Mouse (Mus musculus): ENCODE measurements around the gene Triap1. TPM values are rescaled to one million over a fixed set of nuclear protein-coding genes. Genes with fewer than 3 reads are reported as not detected.
A peak's percentile ranks its signal among the peaks of the same experiment; 100 is the strongest.
"Not testable (repeated sequence)": the region's sequence is repeated elsewhere in the genome, so short reads cannot be mapped to it uniquely, and the experiment has no call there.

Gene Triap1
- 10 to 100 TPM in 2 of 26 experiments, 1 to 10 TPM in 22, under 1 TPM in 1, not detected in 1; 0.80 to 12.2 (median 4.4) TPM for total RNA-seq (2018; cell fraction: chromatin; rRNA removed)
- 10 to 100 TPM; 33.8 to 72.6 (median 54.0) TPM for total RNA-seq (2018; cell fraction: cytosol; rRNA removed)
- 10 to 100 TPM in 19 of 26 experiments, 1 to 10 TPM in 7; 6.3 to 29.4 (median 14.3) TPM for total RNA-seq (2018; cell fraction: nucleus; rRNA removed)
- 36.6 to 91.2 TPM (median 78.9 TPM) in 3 replicates for polyA plus RNA-seq (2018)

DNA sequence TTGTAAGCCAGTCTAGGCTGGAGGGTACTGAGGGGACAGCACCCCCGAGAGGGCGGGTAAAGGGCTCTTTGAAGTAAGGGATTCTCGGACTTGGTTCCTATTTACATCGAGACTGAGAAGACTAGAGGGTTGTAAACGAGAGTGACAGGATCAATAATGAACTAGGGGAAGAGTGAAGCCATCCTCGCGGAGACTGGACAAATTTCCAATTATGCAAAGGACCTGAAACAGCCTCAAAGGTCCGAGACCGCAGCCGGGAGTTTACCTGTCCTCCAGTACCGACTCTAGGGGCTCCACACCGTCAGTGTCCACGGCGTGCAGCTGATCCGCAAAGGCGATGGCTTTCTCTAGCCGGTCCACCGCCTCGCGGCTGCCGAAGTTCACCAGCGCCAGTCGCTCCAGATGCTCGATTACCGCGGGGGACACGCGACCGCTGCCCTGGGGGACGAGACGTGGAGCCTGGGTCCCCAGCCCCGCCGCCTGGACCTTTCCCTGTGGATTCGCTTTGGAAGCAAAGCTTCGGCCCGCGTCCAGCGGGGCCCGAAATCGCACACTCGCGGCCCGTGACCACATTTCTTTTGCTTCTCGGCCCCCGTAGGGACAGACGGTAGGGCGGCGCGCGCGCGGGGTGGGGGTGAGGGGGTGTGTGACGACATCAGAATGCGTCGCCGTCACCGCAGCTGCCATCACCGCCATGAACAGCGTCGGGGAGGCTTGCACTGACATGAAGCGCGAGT, at the start of gene Triap1, which contains the start of gene Gatc:
TSS of gene Triap1 (plus strand) at position 649 of the 737 bp plus-strand sequence.
TSS of gene Gatc (minus strand) at position 602 of the 737 bp plus-strand sequence.
- WGBS (ENCODE audit: missing documents), result 0% methylated on average over 58 of the region's 62 CpGs
- H3K36me3 ChIP-seq (ENCODE audit: inconsistent target), result peaks cover 32% of the 10 kb centered on the region
- peak within 1 kb of the TSS; percentile 94 for H3K4me3 ChIP-seq (ENCODE audit: inconsistent target)
- peaks cover 92% of the 10 kb centered on the region for H3K79me2 ChIP-seq (ENCODE audit: inconsistent target)
- H3K27ac ChIP-seq, result peak within 1 kb of the TSS; percentile 65

DNA sequence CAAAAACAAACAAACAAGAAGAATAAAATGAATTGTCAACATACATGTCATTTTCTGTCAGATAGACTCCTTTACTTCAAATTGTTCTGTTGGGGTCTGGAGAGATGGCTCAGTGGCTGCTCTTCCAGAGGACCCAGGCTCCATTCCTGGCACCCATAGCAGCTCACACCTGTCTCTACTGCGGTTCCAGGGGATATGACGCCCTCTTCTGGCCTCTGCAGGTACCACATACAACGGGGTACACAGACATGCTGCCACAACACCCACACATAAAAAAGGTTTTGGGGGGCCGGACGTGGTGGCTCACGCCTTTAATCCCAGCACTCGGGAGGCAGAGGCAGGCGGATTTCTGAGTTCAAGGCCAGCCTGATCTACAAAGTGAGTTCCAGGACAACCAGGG, 46.9 kb upstream of the Triap1 start:
- 94% methylated on average over 8 of the region's 8 CpGs for WGBS (ENCODE audit: missing documents)
- Histone ChIP-seq H3K79me2 (ENCODE audit: inconsistent target) (peaks cover 6% of the 10 kb centered on the region), H3K36me3 (ENCODE audit: inconsistent target) (peaks cover 43% of the 10 kb centered on the region; the same call in 1 of the 2 replicates), H3K27ac (no peak overlapping the region), H3K4me3 (ENCODE audit: inconsistent target) (no peak overlapping the region)

DNA sequence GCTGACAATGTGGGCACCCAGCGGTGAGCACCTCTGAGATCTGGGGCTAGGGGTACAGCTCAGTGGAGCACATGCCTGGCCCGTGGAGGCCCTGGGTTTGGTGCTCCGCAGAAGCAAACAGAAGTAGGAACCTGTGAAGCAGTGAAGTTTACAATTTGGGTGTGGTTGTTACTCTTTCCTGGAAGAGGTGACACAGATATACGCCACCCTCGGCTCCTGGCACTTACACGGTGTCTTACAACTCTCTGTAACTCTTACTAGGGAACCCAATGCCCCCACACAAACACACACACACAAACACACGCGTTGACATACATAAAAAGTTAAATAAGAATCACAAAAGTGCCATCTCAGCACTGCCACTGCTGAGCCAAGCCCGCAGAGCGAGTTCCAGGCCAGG, 44.7 kb upstream of the Triap1 start:
- 88% methylated on average over 8 of the region's 10 CpGs for WGBS (ENCODE audit: missing documents)
- Histone ChIP-seq H3K36me3 (ENCODE audit: inconsistent target) (peaks cover 28% of the 10 kb centered on the region; the same call in 1 of the 2 replicates), H3K79me2 (ENCODE audit: inconsistent target) (peaks cover 19% of the 10 kb centered on the region), H3K27ac (no peak overlapping the region), H3K4me3 (ENCODE audit: inconsistent target) (no peak overlapping the region)

DNA sequence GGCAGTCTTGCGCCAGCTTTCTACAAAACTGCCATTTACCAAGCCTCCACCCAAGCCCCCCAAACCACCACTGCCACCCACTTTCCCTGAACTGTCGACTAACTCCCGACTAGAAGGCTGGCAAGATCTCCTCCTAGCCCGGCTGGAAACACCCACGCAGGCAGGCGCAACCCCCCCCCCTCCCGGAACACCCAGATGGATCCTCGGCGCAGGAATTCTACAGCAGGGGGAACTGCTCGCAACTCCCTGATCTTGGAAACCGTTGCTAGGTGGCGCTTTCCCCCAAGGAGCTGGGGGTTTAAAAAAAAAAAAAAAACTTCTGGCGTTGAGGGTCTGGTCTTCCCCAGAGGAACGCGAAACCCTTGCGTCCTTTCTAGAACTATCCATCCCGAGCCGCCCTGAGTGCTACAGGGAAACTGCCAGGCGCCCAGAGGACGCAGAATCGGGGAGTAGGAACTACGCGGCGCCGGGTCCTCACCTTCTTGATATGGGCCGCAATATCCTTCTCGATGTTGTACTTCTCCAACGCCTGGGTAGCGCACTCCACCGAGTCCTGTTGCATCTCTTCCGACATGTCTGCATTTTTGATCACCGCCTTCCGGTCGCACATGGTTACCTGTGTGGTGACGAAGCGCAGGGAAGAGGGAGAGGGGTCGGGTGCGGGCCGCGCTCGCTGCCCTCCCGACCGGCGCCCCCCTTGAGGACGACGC, 40.8 kb upstream of the Triap1 start:
- H3K36me3 ChIP-seq (ENCODE audit: inconsistent target), result peaks cover 25% of the 10 kb centered on the region; the same call in 1 of the 2 replicates
- 1% methylated on average over 42 of the region's 46 CpGs for WGBS (ENCODE audit: missing documents)

DNA sequence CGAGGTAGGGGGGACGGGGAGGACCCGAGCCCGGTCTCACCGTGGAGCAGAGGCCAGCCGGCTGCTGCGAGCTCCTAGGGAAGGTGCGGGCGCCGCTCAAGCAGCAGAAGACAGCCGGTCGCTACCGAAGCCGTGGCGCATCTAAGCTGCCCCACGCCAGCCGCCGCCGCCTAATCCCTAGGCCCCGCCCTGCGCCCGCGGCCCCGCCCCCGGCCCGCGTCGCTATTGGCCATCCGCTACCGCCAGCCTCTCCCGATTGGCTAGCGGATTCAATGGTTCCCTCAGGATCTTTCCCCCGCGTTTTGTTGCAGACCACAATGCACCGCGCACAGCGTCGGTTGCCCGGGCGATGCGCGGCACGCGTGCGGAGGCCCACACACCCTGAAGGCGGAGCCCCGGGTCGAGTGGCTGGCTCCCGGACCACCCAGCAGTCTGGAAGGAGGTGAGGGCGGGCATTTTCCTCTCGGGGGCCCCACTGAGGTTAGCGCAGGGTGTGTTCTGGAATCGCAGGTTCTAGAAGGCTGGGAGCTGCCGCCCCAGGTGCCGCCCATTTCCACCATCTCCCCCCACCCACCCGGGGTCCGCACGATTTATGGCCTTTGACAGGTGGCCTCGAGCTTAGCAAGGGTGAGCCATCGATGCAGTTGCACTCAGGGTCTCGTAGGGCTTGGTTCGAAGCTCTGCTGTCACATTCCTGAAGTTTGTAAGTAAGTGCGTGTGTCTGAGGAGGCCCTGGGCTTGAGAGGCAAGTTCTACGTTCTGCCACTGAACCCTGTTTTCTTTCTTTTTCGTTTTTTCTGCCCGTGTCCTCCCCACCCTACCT, 40.0 kb upstream of the Triap1 start, which contains the start of gene Dynll1:
TSS of gene Dynll1 (minus strand) at position 208 of the 823 bp plus-strand sequence.
- Histone ChIP-seq H3K36me3 (ENCODE audit: inconsistent target) (peaks cover 19% of the 10 kb centered on the region; the same call in 1 of the 2 replicates), H3K79me2 (ENCODE audit: inconsistent target) (peaks cover 19% of the 10 kb centered on the region), H3K27ac (peak within 1 kb of the TSS; percentile 59), H3K4me3 (ENCODE audit: inconsistent target) (peak within 1 kb of the TSS; percentile 85)
- WGBS (ENCODE audit: missing documents), result 0% methylated on average over 63 of the region's 66 CpGs

More for the DNA sequence above, 40.8 kb upstream of the Triap1 start:
- Histone ChIP-seq H3K4me3 (ENCODE audit: inconsistent target) (peak overlapping the region; percentile 85), H3K79me2 (ENCODE audit: inconsistent target) (peaks cover 19% of the 10 kb centered on the region), H3K27ac (peak overlapping the region; percentile 59)

DNA sequence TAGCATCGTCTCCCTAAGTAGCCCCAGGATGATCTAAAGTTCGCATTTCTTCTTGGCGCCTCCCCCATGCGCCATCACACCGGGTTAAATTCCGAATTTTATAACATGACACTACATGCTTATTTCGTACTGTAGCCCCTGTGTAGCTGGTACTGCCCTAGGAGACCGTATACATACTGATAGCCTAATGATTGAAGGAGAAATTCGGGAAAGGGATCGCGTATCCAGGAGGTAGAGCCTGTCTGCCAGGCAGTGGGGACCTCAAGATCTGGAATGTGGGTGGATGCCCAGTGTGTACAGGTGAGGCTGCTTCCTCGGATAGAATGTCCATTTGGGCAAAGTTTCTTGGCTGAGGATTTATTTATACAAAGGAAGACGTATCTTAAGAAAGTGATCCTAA, 39.4 kb upstream of the Triap1 start:
- H3K79me2 ChIP-seq (ENCODE audit: inconsistent target), result peaks cover 19% of the 10 kb centered on the region
- 38% methylated on average over 13 of the region's 13 CpGs for WGBS (ENCODE audit: missing documents)
- peak overlapping the region; percentile 25; the same call in 1 of the 2 replicates for H3K27ac ChIP-seq
- H3K36me3 ChIP-seq (ENCODE audit: inconsistent target), result peaks cover 13% of the 10 kb centered on the region; the same call in 1 of the 2 replicates
- peak overlapping the region; percentile 64 for H3K4me3 ChIP-seq (ENCODE audit: inconsistent target)

DNA sequence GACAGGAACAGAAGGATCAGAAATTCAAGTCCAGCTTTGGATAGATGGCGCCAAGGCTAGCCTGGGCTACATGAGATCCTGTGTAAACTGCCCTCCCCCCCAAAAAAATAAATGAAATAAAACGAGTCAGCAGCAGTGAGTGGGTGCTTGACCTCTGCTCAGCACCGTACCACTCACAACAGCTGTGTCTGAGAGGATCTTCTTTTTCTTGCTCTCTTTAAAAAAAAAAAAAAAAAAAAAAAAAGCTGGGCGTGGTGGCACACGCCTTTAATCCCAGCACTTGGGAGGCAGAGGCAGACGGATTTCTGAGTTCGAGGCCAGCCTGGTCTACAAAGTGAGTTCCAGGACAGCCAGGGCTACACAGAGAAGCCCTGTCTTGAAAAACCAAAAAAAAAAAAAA, 38.8 kb upstream of the Triap1 start:
- H3K27ac ChIP-seq; H3K4me3 ChIP-seq (ENCODE audit: inconsistent target): not testable (repeated sequence)
- peaks cover 19% of the 10 kb centered on the region for H3K79me2 ChIP-seq (ENCODE audit: inconsistent target)
- 100% methylated on average over 1 of the region's 7 CpGs for WGBS (ENCODE audit: missing documents)
- H3K36me3 ChIP-seq (ENCODE audit: inconsistent target), result peaks cover 10% of the 10 kb centered on the region; the same call in 1 of the 2 replicates

DNA sequence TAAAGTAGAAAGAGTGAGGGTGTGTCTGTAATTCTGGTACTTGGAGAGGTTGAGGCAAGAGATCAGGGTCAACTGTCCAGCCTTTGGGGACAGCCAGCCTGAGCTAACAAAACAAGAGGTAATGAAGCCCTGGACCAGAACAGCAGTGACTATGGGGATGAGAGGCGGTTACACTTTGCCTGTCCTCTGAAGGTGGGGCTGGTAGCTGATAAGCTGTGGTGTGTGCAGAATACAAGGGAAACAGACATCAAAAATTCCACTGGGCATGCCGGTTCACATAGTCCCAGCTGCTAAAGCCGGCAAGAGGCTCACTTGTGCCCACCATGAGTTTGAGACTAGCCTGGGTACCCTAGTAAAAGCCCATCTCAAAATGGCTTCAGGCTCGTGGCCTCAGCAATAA, 28.7 kb upstream of the Triap1 start:
- 88% methylated on average over 4 of the region's 4 CpGs for whole genome bisulfite sequencing (ENCODE audit: missing documents)
- Histone ChIP-seq H3K27ac (no peak overlapping the region), H3K4me3 (ENCODE audit: inconsistent target) (no peak overlapping the region), H3K79me2 (ENCODE audit: inconsistent target) (no peaks in the 10 kb centered on the region), H3K36me3 (ENCODE audit: inconsistent target) (no peaks in the 10 kb centered on the region)

DNA sequence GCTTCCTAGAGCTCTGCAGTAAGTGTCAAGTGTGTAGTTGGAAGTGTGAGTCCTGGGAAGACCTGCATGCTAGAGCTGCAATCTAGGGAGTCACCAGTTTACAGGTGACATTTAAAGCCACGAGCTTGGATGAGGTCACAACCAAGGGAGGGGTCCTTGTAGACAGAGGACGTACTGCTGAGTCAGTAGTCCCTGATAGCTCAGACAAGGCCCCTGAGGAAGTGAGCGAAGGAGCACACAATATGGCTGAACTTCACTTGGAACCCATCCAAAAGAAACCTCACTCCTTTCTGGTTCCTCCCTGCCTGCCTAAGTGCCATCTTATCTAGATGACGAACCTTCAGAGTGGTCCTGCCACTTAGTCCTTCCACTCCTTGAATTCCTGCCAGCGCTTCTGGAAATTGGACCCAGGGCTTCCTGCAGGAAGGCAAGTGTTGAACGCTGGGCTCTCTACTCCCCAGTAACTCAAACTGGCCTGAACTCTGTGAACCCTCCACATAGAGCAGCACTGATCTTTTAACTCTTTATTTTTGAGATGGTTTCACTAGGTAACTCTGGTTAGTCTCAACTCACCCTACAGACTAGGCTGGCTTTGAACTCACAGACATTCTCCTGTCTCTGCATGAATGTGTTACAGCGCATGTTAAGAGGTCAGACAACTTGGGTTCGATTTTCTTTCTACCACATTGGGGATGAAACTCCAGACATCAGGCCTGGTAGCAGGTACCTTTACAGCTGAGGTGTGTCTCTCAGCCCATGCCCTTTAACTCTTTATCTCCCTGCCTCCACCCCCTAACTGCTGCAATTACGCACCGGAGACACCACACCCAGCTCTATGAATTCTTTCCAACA, 28.0 kb upstream of the Triap1 start:
- Histone ChIP-seq H3K27ac (no peak overlapping the region), H3K4me3 (ENCODE audit: inconsistent target) (no peak overlapping the region), H3K79me2 (ENCODE audit: inconsistent target) (no peaks in the 10 kb centered on the region), H3K36me3 (ENCODE audit: inconsistent target) (no peaks in the 10 kb centered on the region)
- 54% methylated on average over 10 of the region's 10 CpGs for WGBS (ENCODE audit: missing documents)

DNA sequence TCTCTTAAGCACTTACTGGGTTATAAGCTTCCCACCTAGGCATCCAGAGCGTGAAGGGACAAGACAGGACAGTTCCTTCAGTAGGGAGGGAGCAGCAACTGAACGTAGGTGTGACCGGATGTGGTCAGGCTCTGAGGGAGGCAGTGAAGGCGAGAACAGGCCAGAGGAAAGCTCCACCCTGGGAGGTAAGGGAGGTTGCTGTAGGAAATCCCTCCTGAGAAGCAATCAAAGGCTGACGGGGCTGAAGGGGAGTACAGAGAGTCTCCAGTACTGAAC, 27.4 kb upstream of the Triap1 start:
- Histone ChIP-seq H3K27ac (no peak overlapping the region), H3K79me2 (ENCODE audit: inconsistent target) (no peaks in the 10 kb centered on the region), H3K36me3 (ENCODE audit: inconsistent target) (no peaks in the 10 kb centered on the region), H3K4me3 (ENCODE audit: inconsistent target) (no peak overlapping the region)
- 97% methylated on average over 5 of the region's 5 CpGs for WGBS (ENCODE audit: missing documents)

DNA sequence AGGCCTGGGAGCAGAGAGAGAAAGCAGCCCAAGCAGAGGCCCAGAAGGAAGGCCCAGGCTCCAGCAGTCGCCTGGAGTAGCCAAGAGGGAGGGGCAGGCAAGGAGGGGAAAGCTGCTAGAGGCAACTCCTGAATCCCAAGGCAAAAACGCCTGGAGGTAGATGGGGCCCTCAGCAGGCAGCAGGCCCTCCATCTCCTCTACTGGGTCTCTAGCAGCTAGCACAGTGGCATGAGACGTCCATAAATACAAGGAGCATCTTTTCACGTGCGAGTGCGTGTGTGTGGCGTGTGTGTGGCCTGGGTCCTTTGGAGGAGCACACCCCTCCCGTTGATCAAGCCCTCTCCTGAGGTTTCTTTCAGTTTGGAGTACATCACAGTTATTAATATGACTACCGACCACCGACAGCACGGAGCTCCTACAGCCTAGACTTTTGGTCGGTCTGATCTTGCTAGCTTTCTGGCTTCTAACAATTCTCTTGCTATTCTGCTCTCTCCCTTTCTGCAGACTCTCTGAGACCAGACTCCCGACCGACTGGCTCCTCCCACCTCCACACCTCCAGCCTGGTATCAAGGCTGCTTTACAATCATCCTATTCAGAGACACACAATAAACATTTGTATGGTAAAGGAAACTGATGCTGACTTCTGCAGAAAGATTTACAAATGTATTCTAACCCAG, 23.9 kb upstream of the Triap1 start:
- 72% methylated on average over 14 of the region's 14 CpGs for WGBS (ENCODE audit: missing documents)
- no peak overlapping the region for H3K27ac ChIP-seq
- no peaks in the 10 kb centered on the region for H3K36me3 ChIP-seq (ENCODE audit: inconsistent target)
- no peak overlapping the region for H3K4me3 ChIP-seq (ENCODE audit: inconsistent target)
- H3K79me2 ChIP-seq (ENCODE audit: inconsistent target), result no peaks in the 10 kb centered on the region

DNA sequence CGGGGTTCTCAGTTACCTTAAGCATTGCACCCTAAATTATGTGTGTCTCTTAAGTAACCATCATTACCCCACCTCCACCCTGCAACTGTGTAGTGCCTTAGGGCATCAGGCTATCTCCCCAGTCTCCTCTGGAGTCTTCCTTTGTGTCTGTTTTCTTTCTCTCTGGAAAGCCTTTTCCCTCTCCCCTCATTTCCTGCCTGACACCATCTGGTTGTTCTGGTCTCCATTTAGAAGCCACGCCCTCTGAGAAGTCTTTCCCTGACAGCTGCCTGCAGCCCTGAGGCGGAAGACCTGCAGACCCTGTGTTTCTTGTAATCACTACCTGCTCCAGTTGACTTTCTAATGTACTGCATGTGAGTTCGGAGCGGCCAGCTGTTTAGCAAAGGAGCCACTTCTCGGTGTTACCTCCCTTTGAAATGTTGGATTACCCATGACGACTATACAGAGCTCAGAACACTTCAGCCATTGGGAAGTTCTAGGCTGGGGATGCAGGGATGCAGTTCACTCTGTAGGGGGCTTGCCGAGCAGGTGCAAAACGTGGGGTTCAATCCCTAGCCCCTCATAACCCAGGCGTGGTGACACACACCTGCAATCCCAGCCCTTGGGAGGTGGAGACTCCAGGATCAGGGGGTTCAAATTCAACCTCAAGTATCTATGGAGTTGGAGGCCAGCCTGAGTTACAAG, 23.2 kb upstream of the Triap1 start:
- H3K27ac ChIP-seq, result no peak overlapping the region
- no peaks in the 10 kb centered on the region for H3K79me2 ChIP-seq (ENCODE audit: inconsistent target)
- 61% methylated on average over 10 of the region's 10 CpGs for whole genome bisulfite sequencing (ENCODE audit: missing documents)
- no peaks in the 10 kb centered on the region for H3K36me3 ChIP-seq (ENCODE audit: inconsistent target)
- H3K4me3 ChIP-seq (ENCODE audit: inconsistent target), result no peak overlapping the region
